Mouse (Mus musculus) forebrain, postnatal 0 days (tissue): ENCODE measurements at regions not wholly inside any gene's neighbourhood (a gene's known extent, or its start where the extent isn't known, plus 50 kb on each side); places are given as distances from the start of the nearest gene placed in this dataset.

Experiments
- ATAC-seq: fragments of 200-750 bp; cut with Nextera tagmentation; 2 replicates; pipeline ENCODE4 v1.8.0; 2017; ENCODE audit warnings: mild to moderate bottlenecking, moderate library complexity
- DNase-seq: peaks from one replicate; pipeline ENCODE4 v3.0.0-alpha.2; 2015
- H3K27ac ChIP-seq: fragments of 300-500 bp; sonication (generic); 2 replicates; pipeline ENCODE4 v1.5.1; 2014; ENCODE audit warnings: low read depth, mild to moderate bottlenecking, antibody characterized with exemption, low read length, moderate library complexity, mixed read lengths
- H3K27me3 ChIP-seq: fragments of 300-500 bp; sonication (generic); 2 replicates; pipeline ENCODE4 v1.6.1; 2014; ENCODE audit warnings: mild to moderate bottlenecking, low read length, mixed read lengths; ENCODE audit not compliant: insufficient read depth
- H3K36me3 ChIP-seq: fragments of 300-500 bp; sonication (generic); 2 replicates; pipeline ENCODE4 v1.6.1; 2014; ENCODE audit warnings: mild to moderate bottlenecking, moderate library complexity; ENCODE audit not compliant: insufficient read depth
- H3K4me1 ChIP-seq: fragments of 300-500 bp; sonication (generic); 2 replicates; pipeline ENCODE4 v1.6.1; 2014; ENCODE audit warnings: antibody characterized with exemption; ENCODE audit not compliant: insufficient read depth
- H3K4me2 ChIP-seq: fragments of 300-500 bp; sonication (generic); 2 replicates; pipeline ENCODE4 v1.6.1; 2014; ENCODE audit warnings: low read depth, mild to moderate bottlenecking, moderate library complexity
- H3K4me3 ChIP-seq: fragments of 300-500 bp; sonication (generic); 2 replicates; pipeline ENCODE4 v1.5.1; 2014; ENCODE audit warnings: low read depth, low read length, mixed read lengths
- H3K9ac ChIP-seq: fragments of 300-500 bp; sonication (generic); 2 replicates; pipeline ENCODE4 v1.6.1; 2014; ENCODE audit warnings: mild to moderate bottlenecking
- H3K9me3 ChIP-seq: fragments of 300-500 bp; sonication (generic); 2 replicates; pipeline ENCODE4 v1.6.1; 2016; ENCODE audit warnings: low read length
- CTCF ChIP-seq: sonication (generic); IDR thresholded peaks from 2 replicates; pipeline ENCODE4 v1.5.1; 2016; ENCODE audit warnings: antibody characterized with exemption, control low read depth, low read depth
- WGBS: fragments of 180-500 bp; shearing (Covaris S2); extraction: QIAGEN DNeasy Blood & Tissue Kit; methylation state at CpG from one replicate; pipeline ENCODE4 v1.1.7; 2014; 5-methylcytosine and 5-hydroxymethylcytosine counted together

- Histone ChIP-seq H3K27ac (peak overlapping the region; percentile 71), H3K4me3 (no peak overlapping the region), H3K9ac (no peak overlapping the region), H3K9me3 (no peaks in the 10 kb centered on the region), H3K4me1 (peaks cover 10% of the 10 kb centered on the region; the same call in 1 of the 2 replicates), H3K4me2 (peak overlapping the region; percentile 19; the same call in 1 of the 2 replicates), H3K27me3 (no peaks in the 10 kb centered on the region), H3K36me3 (no peaks in the 10 kb centered on the region)
- ATAC-seq (peak; percentile 65), DNase-seq (peak; percentile 79)
- WGBS: 6% methylated on average over 22 of the region's 22 CpGs
- TF ChIP-seq CTCF: no peak
These were observed 67.6 kb upstream of the Sec14l1 start for GRCm38 (mm10) chr11:117047172-117047950.

- TF ChIP-seq CTCF: peak; percentile 60
- WGBS: 84% methylated on average over 3 of the region's 3 CpGs
- H3K4me3 ChIP-seq: no peak overlapping the region
These were observed 66.1 kb upstream of the Sec14l1 start for GRCm38 (mm10) chr11:117048911-117049310.

GRCm38 (mm10) chr11:117050788-117051187 is 64.2 kb upstream of the Sec14l1 start:
- no peak for DNase-seq
- no peak overlapping the region for H3K4me3 ChIP-seq
- no peak overlapping the region for H3K27ac ChIP-seq
- no peaks in the 10 kb centered on the region for H3K27me3 ChIP-seq
- no peak for TF ChIP-seq CTCF
- 90% methylated on average over 7 of the region's 7 CpGs for WGBS
- no peaks in the 10 kb centered on the region for H3K9me3 ChIP-seq
- H3K36me3 ChIP-seq: no peaks in the 10 kb centered on the region
- H3K4me1 ChIP-seq: peaks cover 10% of the 10 kb centered on the region; the same call in 1 of the 2 replicates
- no peak overlapping the region for H3K4me2 ChIP-seq
- H3K9ac ChIP-seq: no peak overlapping the region
- ATAC-seq: no peak

More at GRCm38 (mm10) chr11:117048911-117049310, 66.1 kb upstream of the Sec14l1 start:
- DNase-seq (no peak), ATAC-seq (no peak)
- H3K27me3 ChIP-seq: no peaks in the 10 kb centered on the region
- H3K36me3 ChIP-seq: no peaks in the 10 kb centered on the region
- H3K4me1 ChIP-seq: peaks cover 10% of the 10 kb centered on the region; the same call in 1 of the 2 replicates
- no peak overlapping the region for H3K27ac ChIP-seq
- no peak overlapping the region for H3K4me2 ChIP-seq
- H3K9me3 ChIP-seq: no peaks in the 10 kb centered on the region
- no peak overlapping the region for H3K9ac ChIP-seq

GRCm38 (mm10) chr11:117056958-117057357 is 58.0 kb upstream of the Sec14l1 start:
- H3K9ac ChIP-seq: peak overlapping the region; percentile 26

GRCm38 (mm10) chr11:117057451-117057850 is 57.5 kb upstream of the Sec14l1 start:
- WGBS: 22% methylated on average over 7 of the region's 7 CpGs
- H3K4me1 ChIP-seq: peaks cover 15% of the 10 kb centered on the region

More at GRCm38 (mm10) chr11:117056958-117057357, 58.0 kb upstream of the Sec14l1 start:
- ATAC-seq (peak; percentile 58), DNase-seq (peak; percentile 92)
- Histone ChIP-seq H3K9me3 (no peaks in the 10 kb centered on the region), H3K27me3 (no peaks in the 10 kb centered on the region), H3K4me3 (no peak overlapping the region), H3K27ac (peak overlapping the region; percentile 75), H3K4me1 (peaks cover 15% of the 10 kb centered on the region), H3K4me2 (no peak overlapping the region), H3K36me3 (no peaks in the 10 kb centered on the region)
- WGBS: 9% methylated on average over 9 of the region's 9 CpGs
- peak; percentile 95 for TF ChIP-seq CTCF

GRCm38 (mm10) chr11:117059120-117059519 is 55.8 kb upstream of the Sec14l1 start:
- Histone ChIP-seq H3K4me1 (peaks cover 24% of the 10 kb centered on the region), H3K9ac (peak overlapping the region; percentile 25; the same call in 1 of the 2 replicates), H3K9me3 (no peaks in the 10 kb centered on the region), H3K4me2 (no peak overlapping the region), H3K4me3 (no peak overlapping the region), H3K36me3 (no peaks in the 10 kb centered on the region), H3K27ac (peak overlapping the region; percentile 88), H3K27me3 (no peaks in the 10 kb centered on the region)
- ATAC-seq (no peak), DNase-seq (peak; percentile 63)
- WGBS: 21% methylated on average over 8 of the region's 8 CpGs
- TF ChIP-seq CTCF: no peak

More at GRCm38 (mm10) chr11:117057451-117057850, 57.5 kb upstream of the Sec14l1 start:
- ATAC-seq (peak; percentile 38), DNase-seq (peak; percentile 90)
- Histone ChIP-seq H3K9ac (no peak overlapping the region), H3K4me3 (no peak overlapping the region), H3K4me2 (no peak overlapping the region), H3K36me3 (no peaks in the 10 kb centered on the region), H3K27me3 (no peaks in the 10 kb centered on the region), H3K9me3 (no peaks in the 10 kb centered on the region), H3K27ac (peak overlapping the region; percentile 6; the same call in 1 of the 2 replicates)
- TF ChIP-seq CTCF: peak; percentile 76
